Mouse (Mus musculus): ENCODE measurements around the gene Hist1h2bn.
"Not testable (repeated sequence)": the region's sequence is repeated elsewhere in the genome, so short reads cannot be mapped to it uniquely, and the experiment has no call there.

The Hist1h2bn gene

GRCm38 (mm10) chr13:21781639-21782038, 27.7 kb downstream of the Hist1h2bn start:
- no peak for DNase-seq (ENCODE audit: low spot score)

GRCm38 (mm10) chr13:21782361-21783254, 28.7 kb downstream of the Hist1h2bn start:
- DNase-seq (ENCODE audit: low spot score), result not testable (repeated sequence)

DNA sequence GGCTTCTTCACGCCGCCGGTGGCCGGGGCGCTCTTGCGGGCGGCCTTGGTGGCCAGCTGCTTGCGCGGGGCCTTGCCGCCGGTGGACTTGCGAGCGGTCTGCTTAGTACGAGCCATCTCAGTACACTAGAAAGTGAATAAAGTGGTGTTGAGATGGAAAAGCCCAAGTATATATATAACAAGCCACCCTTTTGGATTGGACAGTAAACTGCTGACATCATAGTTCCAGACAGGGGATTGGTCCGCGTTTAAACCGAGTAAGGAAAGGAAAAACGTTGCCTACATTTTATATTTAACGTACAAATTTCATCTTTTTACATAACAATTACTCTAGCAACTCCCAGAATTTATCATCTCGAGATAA, 29.3 kb downstream of the Hist1h2bn start, which contains the start of gene Hist1h3i:
Gene Hist1h3i (minus strand): TSS at position 116 of the 363 bp plus-strand sequence.
- no peak for DNase-seq (ENCODE audit: low spot score)

DNA sequence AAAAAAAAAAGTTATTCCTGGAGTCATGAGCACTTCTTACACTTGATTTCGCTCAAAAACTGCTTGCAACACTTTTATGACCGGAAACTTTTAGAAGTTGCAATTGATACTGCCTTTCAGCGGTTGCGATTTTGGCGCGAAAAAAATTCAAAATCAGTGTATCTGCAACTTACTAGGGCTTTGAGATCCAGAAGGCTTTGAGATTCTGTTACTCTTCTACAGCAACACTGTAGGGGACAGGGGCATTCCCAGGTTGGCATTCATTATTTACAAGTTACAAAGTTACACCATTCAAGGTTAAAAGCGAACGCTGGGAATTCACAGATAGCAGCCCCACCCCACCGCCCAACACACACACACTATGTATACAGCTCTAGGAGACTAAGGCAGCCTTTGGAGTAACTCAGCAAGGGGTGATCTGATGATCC, 29.8 kb downstream of the Hist1h2bn start:
- DNase-seq (ENCODE audit: low spot score), result no peak

DNA sequence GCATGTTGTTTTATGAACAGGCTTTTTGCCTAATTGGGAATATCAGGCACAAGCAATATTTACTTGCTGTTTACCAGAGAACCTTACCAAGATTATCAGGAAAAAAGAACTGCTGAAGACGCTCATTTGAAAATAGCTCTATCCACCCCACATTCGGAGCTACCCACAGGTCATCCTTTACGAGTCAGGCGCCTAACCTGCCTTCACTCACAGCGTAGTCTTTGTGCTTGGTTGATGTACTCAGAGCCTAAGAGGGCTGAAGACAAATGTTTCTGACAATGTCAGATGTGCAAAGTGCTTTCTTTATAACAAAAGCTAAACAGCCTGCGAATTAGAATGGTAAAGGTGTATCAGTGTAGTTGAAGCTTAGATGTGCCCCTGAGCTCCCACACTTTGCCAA, 30.4 kb downstream of the Hist1h2bn start:
- no peak for DNase-seq (ENCODE audit: low spot score)

- DNase-seq (ENCODE audit: low spot score), result no peak
These were observed 32.4 kb downstream of the Hist1h2bn start for GRCm38 (mm10) chr13:21786189-21786898.

- DNase-seq (ENCODE audit: low spot score), result peak; percentile 27
These were observed 33.1 kb downstream of the Hist1h2bn start, which contains the start of the genes Hist1h2an and Hist1h2bp for GRCm38 (mm10) chr13:21786899-21787629. Hist1h2an (minus strand) TSS chr13:21787218. Hist1h2bp (plus strand) TSS chr13:21787461.

DNA sequence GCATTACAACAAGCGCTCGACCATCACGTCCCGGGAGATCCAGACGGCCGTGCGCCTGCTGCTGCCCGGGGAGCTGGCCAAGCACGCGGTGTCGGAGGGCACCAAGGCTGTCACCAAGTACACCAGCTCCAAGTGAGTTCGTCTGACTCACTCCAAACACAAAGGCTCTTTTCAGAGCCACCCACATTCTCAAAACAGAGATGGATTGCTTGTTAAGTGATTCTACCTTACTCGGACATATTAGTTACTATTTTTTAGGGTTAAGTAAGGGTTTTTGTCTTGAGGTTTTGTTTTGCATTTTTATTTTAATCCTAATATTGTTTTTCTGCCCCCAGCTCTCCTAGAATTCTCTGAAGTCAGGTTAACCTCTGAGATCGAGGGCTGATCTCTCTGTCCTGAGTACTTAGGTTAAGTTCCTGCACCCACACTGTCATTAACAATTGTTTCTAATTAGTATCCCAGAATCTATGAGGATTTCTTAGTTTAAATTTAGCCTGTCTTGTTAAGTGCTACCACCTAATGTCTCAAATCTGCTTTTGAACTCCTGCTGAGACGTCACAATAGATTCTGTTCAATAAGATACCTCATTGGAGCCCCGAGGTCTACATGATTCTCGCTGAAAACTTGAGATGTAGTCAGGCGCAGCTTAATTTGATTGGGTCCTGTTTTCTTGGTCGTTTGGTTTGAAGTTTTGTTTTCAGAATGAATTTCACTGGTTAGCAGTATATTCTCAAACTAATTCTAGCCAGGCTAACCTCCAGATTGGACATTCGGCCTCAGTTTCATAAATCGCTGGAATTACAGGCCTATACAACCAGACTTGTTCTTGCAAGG, 34.1 kb downstream of the Hist1h2bn start:
- no peak for DNase-seq (ENCODE audit: low spot score)

GRCm38 (mm10) chr13:21789925-21790324, 36.0 kb downstream of the Hist1h2bn start:
- no peak for DNase-seq (ENCODE audit: low spot score)

DNA sequence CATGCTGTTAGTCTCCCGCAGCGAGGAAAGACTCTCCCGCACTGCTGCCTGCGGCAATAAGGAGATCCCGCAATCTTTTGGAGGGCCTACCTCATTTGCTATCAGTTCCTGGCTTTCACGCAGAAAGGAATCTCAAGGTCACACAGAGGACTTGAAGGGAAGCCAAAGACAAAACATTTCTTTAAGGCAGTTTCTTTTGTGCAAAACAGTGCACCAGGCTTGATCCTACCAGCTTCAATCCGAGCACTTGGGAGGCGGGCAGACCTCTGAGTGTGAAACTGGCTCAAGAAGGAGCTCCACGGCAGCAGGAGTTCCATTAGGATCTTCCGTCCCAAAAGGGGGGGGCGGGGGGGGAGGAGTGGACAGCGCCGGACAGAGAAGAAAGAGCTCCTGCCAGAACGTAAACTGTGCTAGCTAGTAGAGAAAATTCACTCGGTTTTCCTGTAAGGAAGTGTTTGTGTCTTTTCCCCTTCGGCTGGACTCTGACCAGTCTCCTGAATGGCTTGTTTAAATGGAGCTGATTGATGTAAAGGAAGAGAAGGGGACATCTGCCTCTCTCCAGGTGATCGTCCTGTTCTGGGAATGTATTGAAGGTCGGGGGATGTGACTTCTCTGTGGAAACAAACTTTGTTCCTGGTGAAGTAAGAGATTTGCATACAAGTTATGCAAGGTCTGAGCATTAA, 36.8 kb downstream of the Hist1h2bn start:
- no peak for DNase-seq (ENCODE audit: low spot score)

DNA sequence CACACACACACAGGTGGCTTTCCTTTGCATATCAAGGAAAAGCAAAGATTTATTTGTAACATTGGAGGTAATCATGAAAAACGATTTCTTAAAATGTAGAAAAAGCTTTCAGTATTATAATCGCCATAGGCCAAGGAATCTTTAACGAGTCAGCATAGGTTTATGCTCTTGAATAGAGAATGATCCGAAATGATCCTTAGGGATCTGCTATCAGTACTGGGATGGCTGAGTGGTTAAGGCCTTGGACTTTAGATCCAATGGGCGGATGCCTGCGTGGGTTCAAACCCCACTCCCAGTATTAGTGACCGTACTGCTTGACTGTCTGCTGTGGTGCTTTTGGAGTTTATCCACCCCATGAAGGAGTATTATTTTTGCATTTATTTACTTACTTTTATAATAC, 41.7 kb downstream of the Hist1h2bn start:
- DNase-seq (ENCODE audit: low spot score), result no peak

- DNase-seq (ENCODE audit: low spot score), result not testable (repeated sequence)
These were observed 43.2 kb downstream of the Hist1h2bn start for GRCm38 (mm10) chr13:21797163-21797562.

DNA sequence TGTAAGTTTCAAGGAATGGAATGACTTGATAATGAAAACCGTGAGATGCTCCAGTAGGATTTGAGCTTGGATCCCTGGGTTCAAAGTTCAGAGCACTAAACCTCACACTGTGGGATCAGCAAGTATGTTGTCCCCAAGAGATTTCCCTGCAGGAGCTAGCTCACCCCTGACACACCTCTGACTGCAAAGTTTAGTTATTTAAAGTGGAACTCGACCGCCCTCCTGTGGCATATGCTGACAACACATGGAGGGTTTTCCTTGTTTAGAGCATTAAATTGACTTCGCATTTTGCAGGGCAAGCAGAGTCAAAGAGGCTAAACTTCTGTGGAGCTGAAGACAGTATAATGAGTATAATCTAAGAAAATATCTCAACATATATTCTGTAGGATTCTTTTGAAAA, 49.1 kb downstream of the Hist1h2bn start:
- not testable (repeated sequence) for DNase-seq (ENCODE audit: low spot score)

Measured in urinary bladder, postnatal 10 days (tissue).